Mouse (Mus musculus) kidney, postnatal 10 days (tissue): ENCODE data around the gene Krtap20-2.
"Not testable (repeated sequence)": the region's sequence is repeated elsewhere in the genome, so short reads cannot be mapped to it uniquely, and the experiment has no call there.

Experiments
- DNase-seq: peaks from one replicate; pipeline ENCODE4 v3.0.0; 2021; ENCODE audit warnings: mixed read lengths

Krtap20-2 gene

DNA sequence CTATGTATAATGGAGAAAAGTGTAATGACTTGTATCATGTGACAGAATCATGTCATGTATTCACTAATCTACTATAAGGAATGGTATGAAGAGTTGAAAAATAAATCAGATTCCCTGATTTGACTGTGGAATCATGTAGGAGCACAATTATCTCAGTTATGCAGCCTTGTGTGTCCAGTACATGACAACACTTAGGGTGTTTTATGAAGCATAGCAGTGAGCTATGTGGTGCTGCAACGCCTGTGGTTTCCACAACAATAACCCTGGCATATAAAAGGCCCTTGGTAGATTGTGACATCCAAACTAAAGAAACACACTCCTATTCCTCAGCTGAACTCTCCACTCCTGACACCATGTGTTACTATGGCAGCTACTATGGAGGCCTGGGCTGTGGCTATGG lies at the start of gene Krtap20-2:
Gene Krtap20-2, plus strand, starts transcription at position 301 of the 400 bp plus-strand sequence.
- DNase-seq, result no peak

GRCm38 (mm10) chr16:89157652-89158051 lies 48.0 kb upstream of the Krtap20-2 start, which contains the start of gene Gm9789:
Gene Gm9789, plus strand, starts transcription at chr16:89157952.
- DNase-seq, result no peak

DNA sequence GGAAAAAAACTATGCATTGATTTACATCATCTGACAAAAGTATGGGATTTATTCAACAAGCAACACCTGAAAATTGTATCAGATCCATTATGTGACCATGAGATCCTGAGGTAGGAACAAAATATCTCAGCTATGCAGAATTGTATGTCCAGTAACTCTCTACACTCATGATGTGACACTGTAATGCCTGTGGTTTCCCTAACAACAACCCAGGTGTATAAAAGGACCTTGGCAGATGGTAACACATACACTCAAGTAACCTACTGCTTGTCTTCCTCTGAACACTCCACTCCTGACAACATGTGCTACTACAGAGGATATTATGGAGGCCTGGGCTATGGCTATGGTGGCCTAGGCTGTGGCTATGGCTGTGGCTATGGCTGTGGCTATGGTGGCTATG lies 36.5 kb upstream of the Krtap20-2 start, which contains the start of gene Gm7735:
Gene Gm7735, plus strand, starts transcription at position 301 of the 400 bp plus-strand sequence.
- DNase-seq, result not testable (repeated sequence)

DNA sequence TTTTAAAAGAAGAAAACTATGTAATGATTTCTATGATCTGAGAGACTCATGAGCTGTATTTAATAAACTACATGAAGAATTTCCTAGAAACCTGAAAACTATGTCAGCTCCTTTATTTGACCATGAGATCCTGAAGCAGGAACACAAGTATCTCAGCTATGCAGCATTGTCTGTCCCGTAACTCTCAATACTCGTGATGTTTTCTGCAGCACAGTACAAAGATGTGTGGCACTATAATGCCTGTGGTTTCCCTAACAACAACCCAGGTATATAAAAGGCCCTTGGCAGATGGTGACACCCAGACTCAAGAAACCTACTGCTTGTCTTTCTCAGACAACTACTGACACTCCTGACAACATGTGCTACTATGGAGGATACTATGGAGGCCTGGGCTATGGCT lies 31.2 kb upstream of the Krtap20-2 start, which contains the start of gene 1110057P08Rik:
Gene 1110057P08Rik, plus strand, starts transcription at position 301 of the 400 bp plus-strand sequence.
- no peak for DNase-seq

DNA sequence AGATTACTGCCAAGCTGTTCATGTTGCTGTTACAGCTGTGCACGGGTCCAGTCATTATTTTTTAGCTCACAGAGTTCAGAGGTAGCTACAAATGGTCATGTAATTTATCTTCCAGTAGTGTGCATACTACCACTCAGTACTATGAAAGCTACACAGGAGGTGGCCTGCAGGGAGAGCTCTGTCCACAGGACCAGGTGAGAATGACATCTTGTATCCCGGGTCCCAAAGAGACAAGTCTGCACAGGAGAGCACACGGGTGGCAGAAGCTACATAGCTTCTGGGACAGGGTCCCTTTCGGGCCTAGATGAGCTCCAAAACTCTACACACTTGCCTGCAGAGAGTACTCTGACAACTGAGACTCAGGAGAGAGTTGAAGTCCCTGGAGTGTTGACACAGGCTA lies 17.0 kb upstream of the Krtap20-2 start:
- DNase-seq, result no peak
